Mouse (Mus musculus) MEL (cell line): ENCODE results near the gene 5730455P16Rik. TPM values are rescaled to one million over a fixed set of nuclear protein-coding genes. Genes with fewer than 3 reads are reported as not detected.

Source experiments
- DNase-seq: peaks from one replicate; pipeline ENCODE4 v3.0.0; 2011; ENCODE audit warnings: low read depth, low spot score
- H3K27ac ChIP-seq: 2 replicates; pipeline ENCODE4 v1.5.1; 2012; ENCODE audit warnings: low read depth, mild to moderate bottlenecking, control low read depth, low read length, moderate library complexity; ENCODE audit not compliant: control insufficient read depth
- H3K27me3 ChIP-seq, 2 experiments: fragments of 150-350 bp in 1 of 2; sonication (generic) in 1 of 2; 2 replicates each; pipeline ENCODE4 v1.6.1; 2012; ENCODE audit warnings: low read length in 2 of 2, mild to moderate bottlenecking in 2 of 2, improper control_type of control experiment in 1 of 2, moderate library complexity in 1 of 2; ENCODE audit not compliant: insufficient read depth in 2 of 2, control insufficient read depth in 1 of 2
- H3K36me3 ChIP-seq, 2 experiments: 2 replicates each; pipeline ENCODE4 v1.6.1; 2012 to 2014; ENCODE audit warnings: low read length in 2 of 2, improper control_type of control experiment in 1 of 2, inconsistent platforms in 1 of 2, mild to moderate bottlenecking in 1 of 2; ENCODE audit not compliant: insufficient read depth in 2 of 2, control insufficient read depth in 1 of 2
- H3K4me1 ChIP-seq, 2 experiments: fragments of 150-350 bp in 1 of 2; sonication (generic) in 1 of 2; 2 replicates each; pipeline ENCODE4 v1.6.1; 2012; ENCODE audit warnings: low read length in 2 of 2, improper control_type of control experiment in 1 of 2, mild to moderate bottlenecking in 1 of 2; ENCODE audit not compliant: insufficient read depth in 2 of 2, control insufficient read depth in 1 of 2
- H3K4me3 ChIP-seq, 2 experiments: fragments of 150-350 bp in 1 of 2; sonication (generic) in 1 of 2; 2 replicates each; pipeline ENCODE4 v1.5.1; 2012; ENCODE audit warnings: low read depth in 2 of 2, low read length in 2 of 2, mild to moderate bottlenecking in 2 of 2, moderate library complexity in 2 of 2, control low read depth in 1 of 2, improper control_type of control experiment in 1 of 2; ENCODE audit not compliant: control insufficient read depth in 1 of 2, insufficient read depth in 1 of 2
- H3K79me2 ChIP-seq: 2 replicates; pipeline ENCODE4 v1.6.1; 2012; ENCODE audit warnings: mild to moderate bottlenecking, low read length, moderate library complexity; ENCODE audit not compliant: control insufficient read depth, poor library complexity, insufficient read depth
- H3K9ac ChIP-seq: 2 replicates; pipeline ENCODE4 v1.6.1; 2012; ENCODE audit warnings: low read depth, mild to moderate bottlenecking, control low read depth, low read length, moderate library complexity; ENCODE audit not compliant: control insufficient read depth, poor library complexity, severe bottlenecking
- H3K9me3 ChIP-seq: fragments of 150-350 bp; sonication (generic); replicated peaks from 2 replicates; pipeline ENCODE4 v1.6.1; 2012; ENCODE audit warnings: mild to moderate bottlenecking, low read length, improper control_type of control experiment, moderate library complexity; ENCODE audit not compliant: insufficient read depth
- CHD1 ChIP-seq: IDR thresholded peaks from 2 replicates; pipeline ENCODE4 v1.6.1; 2012; ENCODE audit warnings: low read depth, mild to moderate bottlenecking, inconsistent platforms, low read length, improper control_type of control experiment
- CHD2 ChIP-seq: IDR thresholded peaks from 2 replicates; pipeline ENCODE4 v1.6.1; 2011; ENCODE audit warnings: low read length, improper control_type of control experiment
- ELF1 ChIP-seq: IDR thresholded peaks from 2 replicates; pipeline ENCODE4 v1.6.1; 2014; ENCODE audit warnings: low read depth, mild to moderate bottlenecking, inconsistent platforms, low read length, improper control_type of control experiment, moderate library complexity
- EP300 ChIP-seq, 2 experiments: IDR thresholded peaks; 2 replicates each; pipeline ENCODE4 v1.6.1; 2011; ENCODE audit warnings: improper control_type of control experiment in 2 of 2, low read length in 2 of 2, low read depth in 1 of 2, mild to moderate bottlenecking in 1 of 2
- ETS1 ChIP-seq: IDR thresholded peaks from 2 replicates; pipeline ENCODE4 v1.6.1; 2012; ENCODE audit warnings: low read depth, mild to moderate bottlenecking, inconsistent platforms, low read length, improper control_type of control experiment, moderate library complexity
- GABPA ChIP-seq: IDR thresholded peaks from 2 replicates; pipeline ENCODE4 v1.6.1; 2012; ENCODE audit warnings: low read depth, mild to moderate bottlenecking, inconsistent platforms, low read length, improper control_type of control experiment, moderate library complexity
- GATA1 ChIP-seq: IDR thresholded peaks from 2 replicates; pipeline ENCODE4 v1.6.1; 2011; ENCODE audit warnings: low read depth, low read length, improper control_type of control experiment
- JUND ChIP-seq: IDR thresholded peaks from 2 replicates; pipeline ENCODE4 v1.6.1; 2011; ENCODE audit warnings: low read depth, mild to moderate bottlenecking, improper control_type of control experiment, low read length
- KAT2A ChIP-seq: conservative IDR thresholded peaks from 2 replicates; pipeline ENCODE4 v1.6.1; 2012; ENCODE audit warnings: low read depth, low read length, improper control_type of control experiment, inconsistent platforms
- MAFK ChIP-seq: IDR thresholded peaks from 2 replicates; pipeline ENCODE4 v1.6.1; 2011; ENCODE audit warnings: low read depth, mild to moderate bottlenecking, low read length, improper control_type of control experiment, borderline replicate concordance
- MAZ ChIP-seq: IDR thresholded peaks from 2 replicates; pipeline ENCODE4 v1.6.1; 2012; ENCODE audit warnings: low read depth, mild to moderate bottlenecking, inconsistent platforms, low read length, improper control_type of control experiment
- MEF2A ChIP-seq: IDR thresholded peaks from 2 replicates; pipeline ENCODE4 v1.6.1; 2014; ENCODE audit warnings: low read depth, mild to moderate bottlenecking, inconsistent platforms, low read length, improper control_type of control experiment; ENCODE audit not compliant: poor library complexity, insufficient replicate concordance, severe bottlenecking; ENCODE audit errors: extremely low read depth
- MXI1 ChIP-seq: IDR thresholded peaks from 2 replicates; pipeline ENCODE4 v1.6.1; 2011; ENCODE audit warnings: mild to moderate bottlenecking, low read depth, low read length, improper control_type of control experiment
- MYB ChIP-seq: IDR thresholded peaks from 2 replicates; pipeline ENCODE4 v1.6.1; 2011; ENCODE audit warnings: mild to moderate bottlenecking, low read depth, low read length, improper control_type of control experiment
- POLR2A ChIP-seq, 2 experiments: IDR thresholded peaks; 2 replicates each; pipeline ENCODE4 v1.6.1; 2011 to 2012; ENCODE audit warnings: low read length in 2 of 2, mild to moderate bottlenecking in 2 of 2, control low read depth in 1 of 2, improper control_type of control experiment in 1 of 2, low read depth in 1 of 2, moderate library complexity in 1 of 2; ENCODE audit not compliant: control insufficient read depth in 1 of 2, insufficient read depth in 1 of 2, poor library complexity in 1 of 2
- POLR2AphosphoS2 ChIP-seq: IDR thresholded peaks from 2 replicates; pipeline ENCODE4 v1.6.1; 2011; ENCODE audit warnings: low read length, improper control_type of control experiment
- POLR2AphosphoS5 ChIP-seq: IDR thresholded peaks from 2 replicates; pipeline ENCODE4 v1.6.1; 2012; ENCODE audit warnings: low read depth, borderline replicate concordance, mild to moderate bottlenecking, inconsistent platforms, low read length, moderate library complexity, mixed read lengths
- RAD21 ChIP-seq: IDR thresholded peaks from 2 replicates; pipeline ENCODE4 v1.6.1; 2011; ENCODE audit warnings: mild to moderate bottlenecking, low read depth, low read length, improper control_type of control experiment
- RCOR1 ChIP-seq: IDR thresholded peaks from 2 replicates; pipeline ENCODE4 v1.6.1; 2012; ENCODE audit warnings: low read depth, mild to moderate bottlenecking, inconsistent platforms, low read length, improper control_type of control experiment
- SIN3A ChIP-seq: IDR thresholded peaks from 2 replicates; pipeline ENCODE4 v1.6.1; 2012; ENCODE audit warnings: low read length, improper control_type of control experiment, inconsistent platforms
- SMC3 ChIP-seq: IDR thresholded peaks from 2 replicates; pipeline ENCODE4 v1.6.1; 2011; ENCODE audit warnings: low read depth, low read length, improper control_type of control experiment
- TAL1 ChIP-seq: IDR thresholded peaks from 2 replicates; pipeline ENCODE4 v1.6.1; 2012; ENCODE audit warnings: mild to moderate bottlenecking, inconsistent platforms, low read length, moderate library complexity, mixed read lengths
- TBP ChIP-seq: IDR thresholded peaks from 2 replicates; pipeline ENCODE4 v1.8.0; 2011; ENCODE audit warnings: low read depth, low read length, improper control_type of control experiment
- TCF12 ChIP-seq: IDR thresholded peaks from 2 replicates; pipeline ENCODE4 v1.6.1; 2014; ENCODE audit warnings: low read depth, mild to moderate bottlenecking, inconsistent platforms, low read length, improper control_type of control experiment, moderate library complexity
- UBTF ChIP-seq: IDR thresholded peaks from 2 replicates; pipeline ENCODE4 v1.6.1; 2012; ENCODE audit warnings: low read depth, mild to moderate bottlenecking, inconsistent platforms, low read length, improper control_type of control experiment, moderate library complexity, borderline replicate concordance; ENCODE audit not compliant: insufficient read depth
- USF1 ChIP-seq: IDR thresholded peaks from 2 replicates; pipeline ENCODE4 v1.6.1; 2014; ENCODE audit warnings: low read depth, mild to moderate bottlenecking, inconsistent platforms, low read length, improper control_type of control experiment, moderate library complexity
- USF2 ChIP-seq, 2 experiments: IDR thresholded peaks; 2 replicates each; pipeline ENCODE4 v1.6.1; 2011 to 2012; ENCODE audit warnings: improper control_type of control experiment in 2 of 2, low read length in 2 of 2, borderline replicate concordance in 1 of 2, inconsistent platforms in 1 of 2, low read depth in 1 of 2, mild to moderate bottlenecking in 1 of 2; ENCODE audit not compliant: insufficient read depth in 1 of 2
- ZC3H11A ChIP-seq: IDR thresholded peaks from 2 replicates; pipeline ENCODE4 v1.6.1; 2012; ENCODE audit warnings: low read depth, mild to moderate bottlenecking, inconsistent platforms, low read length, improper control_type of control experiment
- ZKSCAN1 ChIP-seq: IDR thresholded peaks from 2 replicates; pipeline ENCODE4 v1.6.1; 2012; ENCODE audit warnings: low read depth, mild to moderate bottlenecking, inconsistent platforms, low read length, improper control_type of control experiment, moderate library complexity
- ZMIZ1 ChIP-seq: IDR thresholded peaks from 2 replicates; pipeline ENCODE4 v1.6.1; 2012; ENCODE audit warnings: low read depth, mild to moderate bottlenecking, inconsistent platforms, low read length, improper control_type of control experiment, moderate library complexity
- ZNF384 ChIP-seq: IDR thresholded peaks from 2 replicates; pipeline ENCODE4 v1.6.1; 2012; ENCODE audit warnings: low read depth, mild to moderate bottlenecking, inconsistent platforms, low read length, improper control_type of control experiment
- polyA plus RNA-seq, 2 experiments: library from polyadenylated mRNA; stranded (reverse) in 1 of 2; unstranded in 1 of 2; fragments of >175 nt in 1 of 2; fragments of >200 nt in 1 of 2; gene quantifications; 2 replicates each; pipeline versions ENCODE4 v1.2.1 to v1.2.4; 2012; ENCODE audit warnings: low replicate concordance in 2 of 2, low read depth in 1 of 2; ENCODE audit not compliant: insufficient read length in 2 of 2, insufficient read depth in 1 of 2, missing spikeins in 1 of 2
- total RNA-seq: library from RNA; depleted of rRNA; stranded (reverse); fragments of 300-350 nt; gene quantifications from 2 replicates; pipeline ENCODE4 v1.2.3, GENCODE M21; 2012

5730455P16Rik gene
- total and polyA plus RNA-seq, 3 experiments, result 9.5 to 10.1 TPM; not detected in 1

GRCm38 (mm10) chr11:80383019-80383625 is 5.3 kb upstream of the 5730455P16Rik start, which contains the start of gene Zfp207 (continued):
- TF ChIP-seq CHD1 (peak; percentile 94), CHD2 (no peak), TBP (peak; percentile 95), JUND (no peak), GATA1 (0 out of 2 replicates have a peak, but pooled peaks have one; percentile 5), POLR2AphosphoS2 (peak; percentile 92; the same call in 1 of the 2 replicates), ZC3H11A (0 out of 2 replicates have a peak, but pooled peaks have one; percentile 32), KAT2A (peak; percentile 62)
- TF ChIP-seq, all 39 proteins: peak for 21

GRCm38 (mm10) chr11:80382626-80383018 is 4.8 kb upstream of the 5730455P16Rik start:
- H3K79me2 ChIP-seq, result peaks cover 48% of the 10 kb centered on the region
- H3K9me3 ChIP-seq, result no peaks in the 10 kb centered on the region
- no peaks in the 10 kb centered on the region for H3K27me3 ChIP-seq
- DNase-seq, result peak; percentile 91
- TF ChIP-seq USF2 (IDR thresholded peaks at IDR 0.05; ENCODE audit: borderline replicate concordance in 1 of 2, insufficient read depth in 1 of 2, low read depth in 1 of 2, low read length in 2 of 2), result no peak
- TF ChIP-seq MXI1, result peak; percentile 13; the same call in 1 of the 2 replicates
- TF ChIP-seq MAZ, result no peak
- 0 out of 2 replicates have a peak, but pooled peaks have one; percentile 1 for TF ChIP-seq KAT2A
- no peak for TF ChIP-seq USF1
- peak; percentile 59 to 71; a peak in 3 of 4 replicates for TF ChIP-seq EP300 (IDR thresholded peaks at IDR 0.05; ENCODE audit: low read depth in 1 of 2, low read length in 2 of 2)
- no peak for TF ChIP-seq GABPA
- TF ChIP-seq MAFK, result no peak
- peak; percentile 60 for TF ChIP-seq TCF12
- TF ChIP-seq RCOR1, result peak; percentile 59
- TF ChIP-seq ELF1, result peak; percentile 41; the same call in 1 of the 2 replicates
- TF ChIP-seq CHD1, result no peak; the same call in 1 of the 2 replicates
- peak; percentile 100 for TF ChIP-seq GATA1
- TF ChIP-seq MEF2A, result no peak
- TF ChIP-seq SMC3, result no peak
- 0 out of 2 replicates have a peak, but pooled peaks have one; percentile 69 for TF ChIP-seq TBP
- TF ChIP-seq ZMIZ1, result peak; percentile 21; the same call in 1 of the 2 replicates
- TF ChIP-seq POLR2AphosphoS5, result no peak
- no peak for TF ChIP-seq RAD21
- peak; percentile 63 for TF ChIP-seq MYB
- TF ChIP-seq UBTF, result no peak
- TF ChIP-seq POLR2A (IDR thresholded peaks at IDR 0.05; ENCODE audit: control insufficient read depth in 1 of 2, insufficient read depth in 1 of 2, low read depth in 1 of 2, low read length in 2 of 2, poor library complexity in 1 of 2), result no peak
- peak; percentile 99 for TF ChIP-seq ZNF384
- no peak for TF ChIP-seq TAL1
- peak; percentile 76; the same call in 1 of the 2 replicates for TF ChIP-seq ZKSCAN1
- TF ChIP-seq ETS1, result peak; percentile 73
- peak; percentile 72; the same call in 1 of the 2 replicates for TF ChIP-seq SIN3A
- H3K4me3 ChIP-seq, result peak overlapping the region; percentile 75 to 85
- peak overlapping the region; percentile 98 for H3K27ac ChIP-seq
- peak overlapping the region; percentile 88 for H3K9ac ChIP-seq
- peaks cover 11 to 15% of the 10 kb centered on the region in 2 experiments for H3K4me1 ChIP-seq
- H3K36me3 ChIP-seq, result peaks cover 28 to 29% of the 10 kb centered on the region in 2 experiments
